Mouse (Mus musculus): Measurements from ENCODE around the gene Plekhh2.
A peak's percentile ranks its signal among the peaks of the same experiment; 100 is the strongest.

The Plekhh2 gene

DNA sequence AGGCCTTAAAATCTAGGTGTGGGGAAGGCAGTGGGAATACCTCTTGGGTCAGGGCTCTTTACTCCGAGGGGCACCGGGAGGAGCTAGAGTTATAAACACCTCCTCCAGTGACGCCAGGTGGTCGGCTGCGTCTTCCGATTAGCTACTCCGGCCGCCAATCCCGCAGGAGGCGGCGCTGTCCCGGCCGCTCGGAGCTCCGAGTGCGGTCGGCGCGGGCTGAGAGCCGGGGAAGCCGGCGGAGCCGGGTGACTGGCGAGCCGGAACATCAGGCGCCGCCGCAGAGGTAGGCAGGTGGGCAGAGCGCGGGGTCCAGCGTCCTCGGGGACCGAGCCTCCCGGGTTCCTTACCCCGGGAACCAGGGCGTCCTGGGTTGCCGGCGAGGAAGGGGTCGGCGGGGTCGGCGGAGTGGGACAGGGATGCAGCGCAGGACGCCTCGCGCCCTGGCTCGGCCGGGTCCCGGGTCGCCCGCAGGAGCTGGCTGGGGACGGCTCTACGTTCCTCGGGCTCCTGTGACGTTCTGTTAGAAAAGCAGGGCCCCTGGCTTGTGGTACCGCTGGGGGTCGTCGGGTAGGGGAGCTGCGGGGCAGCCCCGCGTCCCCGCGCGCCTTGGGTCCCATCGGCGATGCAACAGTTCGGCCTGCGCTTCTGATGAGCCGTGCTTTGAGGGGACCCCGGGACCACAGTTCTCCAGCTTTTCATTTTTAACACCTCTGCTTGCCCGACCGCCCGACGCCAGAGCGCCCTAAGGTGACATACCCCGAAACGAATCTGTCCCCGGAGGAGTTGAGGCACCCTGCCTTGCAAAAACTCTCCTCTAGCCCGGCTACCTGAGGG lies at the start of gene Plekhh2:
Gene Plekhh2 (plus strand): TSS at position 214 of the 834 bp plus-strand sequence.
- peak; percentile 4 to 11 for DNase-seq

- peak; percentile 99 for DNase-seq
These were observed 45.7 kb upstream of the Plekhh2 start, which contains the start of gene Thada for GRCm38 (mm10) chr17:84465753-84466608. Gene Thada, minus strand, starts transcription at chr17:84466205.

DNA sequence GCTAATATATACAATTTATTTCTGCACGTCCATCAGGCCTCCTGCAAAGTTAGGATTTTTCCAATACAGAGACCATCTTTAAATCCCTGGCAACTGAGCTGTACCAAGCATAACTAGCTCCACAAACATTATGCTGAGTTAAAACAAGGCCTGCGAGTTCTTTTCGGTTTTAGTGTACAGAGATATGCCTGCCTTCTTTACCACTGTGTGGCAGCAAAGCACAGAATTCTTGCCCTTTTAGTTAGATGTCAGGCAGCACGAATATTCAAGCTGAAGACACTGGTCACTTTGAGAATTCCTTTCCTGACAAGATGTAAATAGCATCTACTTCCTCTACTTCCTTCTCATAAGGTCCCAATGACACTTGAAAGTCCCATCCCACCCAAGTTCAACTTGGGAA lies 37.4 kb upstream of the Plekhh2 start:
- DNase-seq = no peak

GRCm38 (mm10) chr17:84477176-84477575 lies 34.5 kb upstream of the Plekhh2 start:
- DNase-seq = no peak

GRCm38 (mm10) chr17:84478276-84478675 lies 33.4 kb upstream of the Plekhh2 start:
- DNase-seq = no peak

- DNase-seq = peak; percentile 35 to 39
These were observed 31.0 kb upstream of the Plekhh2 start for GRCm38 (mm10) chr17:84480464-84481355.

DNA sequence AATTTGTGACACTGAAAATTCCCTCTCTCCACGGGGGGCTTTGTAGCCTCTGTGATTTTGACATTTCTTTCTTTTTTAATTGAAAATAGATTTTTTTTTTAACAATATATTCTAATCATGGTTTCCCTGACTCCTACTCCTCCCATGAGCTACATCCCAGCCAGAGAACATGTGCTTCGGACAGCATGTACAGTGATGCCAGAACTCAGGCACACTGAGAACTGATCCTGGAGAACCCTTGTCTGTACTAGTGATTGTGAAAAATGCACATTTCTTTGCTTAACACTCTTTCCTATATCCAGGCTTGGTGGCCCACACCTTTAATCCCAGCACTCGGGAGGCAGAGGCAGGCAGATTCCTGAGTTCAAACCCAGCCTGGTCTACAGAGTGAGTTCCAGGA lies 28.9 kb upstream of the Plekhh2 start:
- DNase-seq = no peak

- no peak for DNase-seq
These were observed 27.9 kb upstream of the Plekhh2 start for GRCm38 (mm10) chr17:84483673-84484320.

GRCm38 (mm10) chr17:84487415-84487814 lies 24.3 kb upstream of the Plekhh2 start:
- DNase-seq = no peak

DNA sequence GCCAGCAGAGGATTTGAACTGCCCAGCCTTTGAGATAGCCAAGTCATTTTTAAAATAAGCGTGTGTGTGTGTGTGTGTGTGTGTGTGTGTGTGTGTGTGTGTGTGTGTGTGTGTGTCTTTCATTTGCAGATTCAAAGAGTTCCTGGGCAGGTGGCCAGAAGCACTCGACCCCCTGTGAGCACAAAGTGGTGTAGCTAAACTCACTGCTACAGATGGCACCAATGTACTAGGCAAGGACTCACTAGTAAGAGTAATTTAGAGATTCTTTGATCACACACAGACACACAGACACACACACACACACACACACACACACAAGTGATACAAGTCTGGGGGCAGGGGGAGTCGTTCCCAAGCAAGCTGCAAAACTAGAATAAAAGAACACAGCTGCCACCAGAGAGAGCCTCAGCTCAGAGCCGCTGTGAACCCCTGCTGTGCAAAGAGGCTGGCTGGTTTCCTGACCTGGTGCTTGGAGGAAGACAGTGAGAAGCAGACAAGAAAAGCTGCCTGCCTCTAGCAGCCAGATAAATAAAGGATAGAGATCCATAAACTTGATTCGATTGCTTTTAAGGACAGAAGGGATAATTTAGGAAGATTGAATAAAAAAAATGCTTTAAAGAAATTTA lies 19.3 kb upstream of the Plekhh2 start:
- no peak for DNase-seq

- DNase-seq = no peak
These were observed 14.7 kb upstream of the Plekhh2 start for GRCm38 (mm10) chr17:84497026-84497425.

- DNase-seq = no peak
These were observed 14.1 kb upstream of the Plekhh2 start for GRCm38 (mm10) chr17:84497559-84497958.

- no peak for DNase-seq
These were observed 13.6 kb upstream of the Plekhh2 start for GRCm38 (mm10) chr17:84497972-84498604.

DNA sequence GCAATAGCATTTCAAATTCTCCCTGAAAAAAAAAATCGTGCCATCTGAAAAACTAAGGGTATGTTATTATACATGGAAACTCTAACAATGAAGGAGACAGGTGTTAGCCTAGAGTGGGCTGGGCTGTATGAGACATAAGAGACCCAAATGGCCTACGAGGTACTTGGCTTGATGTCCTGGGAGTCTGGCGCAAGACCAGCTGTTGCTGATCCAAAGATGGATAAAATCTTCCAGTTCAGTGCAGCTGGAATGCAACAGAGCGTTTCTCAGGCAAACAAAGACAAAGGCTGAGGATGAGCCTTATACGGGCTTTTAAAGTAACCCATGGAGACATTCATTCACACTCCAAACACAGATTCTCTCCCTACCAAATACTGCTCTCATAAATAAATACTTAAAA lies 13.1 kb upstream of the Plekhh2 start:
- no peak for DNase-seq

DNA sequence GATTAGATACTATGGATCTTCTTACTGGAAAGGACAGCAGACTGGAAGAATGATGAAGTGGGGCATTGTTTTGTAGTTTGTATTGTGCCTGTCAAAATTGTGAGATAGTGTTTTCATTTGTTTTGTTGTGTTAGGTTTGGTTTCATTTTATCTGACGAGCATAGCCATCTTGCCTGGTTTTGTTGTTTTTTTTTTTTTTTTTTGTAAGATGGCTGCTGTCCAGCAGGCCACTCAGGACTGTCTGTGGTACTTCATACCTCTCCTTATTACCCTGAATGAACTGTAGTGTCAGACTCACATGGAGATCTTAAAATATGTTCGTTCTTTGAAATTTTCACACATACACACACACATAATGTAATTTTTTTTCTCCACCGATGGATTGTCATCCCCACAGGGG lies 9.4 kb upstream of the Plekhh2 start:
- DNase-seq = no peak

- no peak for DNase-seq
These were observed 5.8 kb upstream of the Plekhh2 start for GRCm38 (mm10) chr17:84505922-84506321.

DNA sequence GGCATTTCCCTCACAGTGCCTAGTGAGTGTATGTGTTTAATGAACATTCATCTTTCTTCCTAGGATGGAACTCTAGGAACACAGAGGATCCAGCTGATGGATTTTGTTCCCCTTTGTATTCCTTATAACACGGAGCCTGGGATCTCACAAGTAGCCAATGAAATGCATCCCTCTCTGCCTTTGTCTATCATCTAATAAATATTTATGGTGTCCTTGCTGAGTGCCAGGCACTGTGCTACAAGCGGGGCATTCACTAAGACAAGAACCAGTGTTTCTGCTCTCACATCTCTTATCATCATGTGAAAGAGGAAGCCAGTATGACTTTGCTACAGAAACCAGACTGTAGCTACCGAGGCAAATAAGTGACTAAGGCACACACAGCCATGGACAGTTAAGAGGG lies 3.0 kb upstream of the Plekhh2 start:
- DNase-seq = no peak

DNA sequence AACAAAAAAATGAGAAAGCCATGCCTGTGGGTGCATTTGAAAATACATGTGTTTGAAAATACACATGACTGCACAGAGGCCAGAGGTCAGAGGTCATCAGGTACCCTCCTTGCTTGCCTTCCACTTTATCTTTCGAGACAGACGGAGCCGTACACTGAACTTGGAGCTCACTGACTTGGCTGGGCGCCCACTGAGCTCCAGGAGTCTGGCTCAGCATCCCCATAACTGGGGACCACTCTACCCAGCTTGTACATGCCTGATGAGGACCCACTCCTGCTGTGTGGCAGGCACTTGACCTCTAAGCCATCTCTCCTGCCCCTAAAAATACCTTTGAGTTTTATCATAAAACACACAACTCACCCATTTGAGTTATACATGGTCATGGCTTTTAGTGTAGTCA lies 2.5 kb upstream of the Plekhh2 start:
- DNase-seq = no peak

GRCm38 (mm10) chr17:84510355-84510754 lies 1.3 kb upstream of the Plekhh2 start:
- no peak for DNase-seq

DNA sequence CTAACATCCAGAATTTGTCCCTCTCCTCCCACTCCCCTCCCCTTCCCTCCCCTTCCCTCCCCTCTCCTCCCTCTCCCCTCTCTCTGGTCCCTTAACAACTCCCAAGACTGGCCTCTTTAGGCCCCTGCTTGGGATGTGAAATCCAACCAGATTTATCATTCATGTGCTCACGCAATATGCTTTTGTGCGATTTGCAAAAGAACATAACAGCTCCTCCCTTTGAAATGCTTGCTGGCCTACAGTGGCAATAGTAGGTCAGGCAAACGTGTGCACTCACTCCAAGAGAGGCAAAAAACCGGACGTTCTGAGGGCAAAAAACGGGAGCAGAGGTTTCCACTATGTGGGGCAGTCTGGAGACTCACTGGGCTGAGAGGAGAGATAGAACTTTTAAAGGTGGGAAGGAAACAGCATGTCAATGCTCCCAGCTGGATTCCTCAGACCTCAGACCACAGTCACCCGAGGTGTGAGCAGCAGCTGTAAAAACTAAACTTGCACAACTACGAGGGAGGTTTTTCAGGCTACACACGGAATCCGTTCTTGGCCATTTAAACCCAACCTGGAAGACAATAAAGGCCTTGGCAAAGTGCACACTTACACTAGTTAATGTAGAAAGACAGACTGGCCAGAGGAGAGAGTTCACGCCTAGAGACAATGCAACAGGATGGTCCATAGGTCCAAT lies 595 bp upstream of the Plekhh2 start:
- no peak for DNase-seq
